Mouse (Mus musculus) limb, embryonic 14.5 days (tissue): ENCODE measurements around the gene Naif1. TPM values are rescaled to one million over a fixed set of nuclear protein-coding genes. Genes with fewer than 3 reads are reported as not detected.

Experiments used
- ATAC-seq: fragments of 200-750 bp; cut with Nextera tagmentation; 2 replicates; pipeline ENCODE4 v1.8.0; 2017; ENCODE audit warnings: low read depth, moderate number of reproducible peaks, moderate TSS enrichment; ENCODE audit not compliant: low FRiP score
- DNase-seq: peaks from one replicate; pipeline ENCODE4 v3.0.0-alpha.2; 2015; ENCODE audit warnings: low spot score
- H3K27ac ChIP-seq: fragments of 300-500 bp; sonication (generic); replicated peaks from 2 replicates; pipeline ENCODE4 v1.5.1; 2014; ENCODE audit warnings: low read depth, mild to moderate bottlenecking, low read length, moderate library complexity, mixed read lengths
- H3K27me3 ChIP-seq: fragments of 300-500 bp; sonication (generic); 2 replicates; pipeline ENCODE4 v1.6.1; 2014; ENCODE audit warnings: low read length, mixed read lengths; ENCODE audit not compliant: control insufficient read depth, insufficient read depth
- H3K36me3 ChIP-seq: fragments of 300-500 bp; sonication (generic); 2 replicates; pipeline ENCODE4 v1.6.1; 2014; ENCODE audit warnings: mild to moderate bottlenecking, low read length, moderate library complexity, mixed read lengths; ENCODE audit not compliant: control insufficient read depth, insufficient read depth
- H3K4me1 ChIP-seq: fragments of 300-500 bp; sonication (generic); 2 replicates; pipeline ENCODE4 v1.6.1; 2014; ENCODE audit warnings: antibody characterized with exemption, low read length, mixed read lengths; ENCODE audit not compliant: control insufficient read depth, insufficient read depth
- H3K4me2 ChIP-seq: fragments of 300-500 bp; sonication (generic); replicated peaks from 2 replicates; pipeline ENCODE4 v1.6.1; 2014; ENCODE audit warnings: low read depth, mild to moderate bottlenecking, low read length, moderate library complexity; ENCODE audit not compliant: severe bottlenecking
- H3K4me3 ChIP-seq: fragments of 300-500 bp; sonication (generic); replicated peaks from 2 replicates; pipeline ENCODE4 v1.5.1; 2014; ENCODE audit warnings: low read length
- H3K9ac ChIP-seq: fragments of 300-500 bp; sonication (generic); 2 replicates; pipeline ENCODE4 v1.6.1; 2014; ENCODE audit warnings: mild to moderate bottlenecking, low read depth, low read length, moderate library complexity; ENCODE audit not compliant: severe bottlenecking
- H3K9me3 ChIP-seq: fragments of 300-500 bp; sonication (generic); 2 replicates; pipeline ENCODE4 v1.6.1; 2016; ENCODE audit warnings: low read length; ENCODE audit not compliant: control insufficient read depth
- POLR2A ChIP-seq: fragments of 200-500 bp; IDR thresholded peaks from 2 replicates; pipeline ENCODE4 v1.8.0; 2012; ENCODE audit warnings: inconsistent platforms, mild to moderate bottlenecking, moderate library complexity, borderline replicate concordance; ENCODE audit not compliant: insufficient read depth, insufficient read length; ENCODE audit errors: extremely low read depth
- WGBS: fragments of 180-500 bp; shearing (Covaris S2); extraction: QIAGEN DNeasy Blood & Tissue Kit; methylation state at CpG from one replicate; pipeline ENCODE4 v1.1.7; 2014; 5-methylcytosine and 5-hydroxymethylcytosine counted together
- polyA plus RNA-seq, 2 experiments: library from polyadenylated mRNA; depleted of rRNA in 1 of 2; stranded (reverse) in 1 of 2; unstranded in 1 of 2; fragments of >200 nt; fragmentation: Nextera tagmentation in 1 of 2; extraction: Ambion mirVana in 1 of 2; gene quantifications; 2 replicates each; pipeline versions ENCODE4 v1.2.1 to v1.2.3; 2012 to 2014

The Naif1 gene
- polyA plus RNA-seq, 2 experiments, result 4.2 to 4.5 TPM

DNA sequence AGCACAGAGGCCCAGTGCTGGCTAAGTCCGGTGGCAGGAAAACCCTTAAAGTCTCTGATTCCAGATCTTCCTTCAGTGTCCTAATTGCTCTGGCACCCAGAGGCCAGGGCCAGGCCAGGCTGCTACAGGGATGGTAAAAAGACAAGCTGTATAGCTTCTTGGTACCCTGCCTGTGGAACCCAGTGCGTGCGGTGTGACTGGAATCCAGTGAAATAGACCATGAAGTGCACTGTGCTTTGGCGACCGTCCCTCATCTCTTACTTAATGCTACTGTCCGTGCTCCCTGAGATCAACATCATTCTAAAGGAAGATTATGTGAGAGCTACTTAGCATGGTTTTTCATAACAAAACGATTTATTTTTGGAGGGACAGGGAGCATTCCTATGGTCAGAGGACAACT is 38.9 kb upstream of the Naif1 start:
- Histone ChIP-seq H3K27ac (no peak overlapping the region), H3K27me3 (no peaks in the 10 kb centered on the region), H3K4me3 (no peak overlapping the region), H3K9ac (no peak overlapping the region), H3K4me1 (peaks cover 13% of the 10 kb centered on the region), H3K4me2 (no peak overlapping the region), H3K36me3 (peaks cover 22% of the 10 kb centered on the region), H3K9me3 (no peaks in the 10 kb centered on the region)
- DNase-seq, result no peak
- WGBS, result 89% methylated on average over 7 of the region's 7 CpGs
- no peak for ATAC-seq
- TF ChIP-seq POLR2A, result no peak

DNA sequence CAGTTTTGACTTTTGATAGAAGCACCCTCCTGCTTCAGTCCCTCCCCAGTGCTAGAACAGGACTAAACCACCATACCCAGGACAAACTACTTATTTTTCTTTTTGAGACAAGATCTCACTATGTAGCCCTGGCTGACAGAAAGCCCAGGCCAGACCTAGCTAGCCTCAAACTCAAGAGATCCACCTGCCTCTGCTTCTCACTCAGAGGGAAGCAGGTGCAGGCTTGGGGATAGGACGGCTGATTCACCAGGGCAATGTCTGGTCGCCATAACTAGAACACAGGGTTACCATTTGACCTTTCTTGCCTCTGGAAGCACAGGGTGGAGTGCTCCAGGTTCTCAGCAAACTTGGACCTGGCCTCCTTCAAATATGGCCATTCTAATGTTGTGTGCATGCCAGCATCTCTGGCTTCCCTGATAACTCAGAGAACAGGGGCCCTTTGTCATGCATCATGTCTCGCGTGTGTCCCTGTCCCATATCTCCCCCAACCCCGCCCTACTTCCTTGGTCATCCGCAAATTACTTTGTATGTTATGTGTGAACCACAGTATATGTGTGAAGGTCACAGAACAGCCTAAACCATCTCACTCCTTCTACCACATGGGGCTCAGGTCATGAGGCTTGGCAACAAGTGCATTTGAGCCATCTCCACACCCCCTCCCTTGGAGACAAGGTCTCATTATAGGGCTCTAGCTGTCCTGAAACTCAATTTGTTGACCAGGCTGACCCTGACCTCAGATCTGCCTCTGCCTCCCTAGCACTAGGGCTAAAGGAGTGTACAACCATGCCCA is 37.3 kb upstream of the Naif1 start:
- Histone ChIP-seq H3K4me1 (peaks cover 13% of the 10 kb centered on the region), H3K27me3 (no peaks in the 10 kb centered on the region), H3K4me2 (no peak overlapping the region), H3K4me3 (no peak overlapping the region), H3K36me3 (peaks cover 37% of the 10 kb centered on the region), H3K9me3 (no peaks in the 10 kb centered on the region), H3K27ac (no peak overlapping the region), H3K9ac (no peak overlapping the region)
- 85% methylated on average over 6 of the region's 6 CpGs for WGBS
- DNase-seq, result no peak
- no peak for ATAC-seq
- no peak for TF ChIP-seq POLR2A

DNA sequence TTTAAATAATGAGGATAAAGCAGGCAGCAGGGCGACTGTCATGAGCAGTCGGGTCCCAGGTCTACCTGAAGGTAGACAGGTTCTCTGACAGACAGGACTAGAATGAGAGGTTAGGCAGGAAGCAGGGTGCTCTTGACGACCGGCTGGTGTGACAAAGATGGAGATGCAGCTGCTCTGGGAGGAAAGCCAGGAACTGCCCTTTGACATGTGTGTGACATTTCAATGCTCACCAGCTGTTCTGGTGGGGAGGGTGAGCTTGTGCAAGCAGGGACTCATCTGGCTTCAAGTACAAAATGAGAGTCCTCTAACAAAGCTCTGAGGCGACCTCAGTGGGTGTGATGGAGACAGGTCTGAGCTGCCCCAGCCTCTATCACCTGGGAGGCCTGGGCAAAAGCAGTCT is 36.3 kb upstream of the Naif1 start:
- WGBS, result 48% methylated on average over 5 of the region's 5 CpGs
- H3K27me3 ChIP-seq, result no peaks in the 10 kb centered on the region
- no peaks in the 10 kb centered on the region for H3K9me3 ChIP-seq
- peaks cover 6% of the 10 kb centered on the region for H3K4me1 ChIP-seq
- no peak overlapping the region for H3K27ac ChIP-seq
- no peak overlapping the region for H3K4me2 ChIP-seq
- H3K36me3 ChIP-seq, result peaks cover 47% of the 10 kb centered on the region
- DNase-seq (no peak), ATAC-seq (no peak)
- no peak for TF ChIP-seq POLR2A
- H3K4me3 ChIP-seq, result no peak overlapping the region
- no peak overlapping the region for H3K9ac ChIP-seq

DNA sequence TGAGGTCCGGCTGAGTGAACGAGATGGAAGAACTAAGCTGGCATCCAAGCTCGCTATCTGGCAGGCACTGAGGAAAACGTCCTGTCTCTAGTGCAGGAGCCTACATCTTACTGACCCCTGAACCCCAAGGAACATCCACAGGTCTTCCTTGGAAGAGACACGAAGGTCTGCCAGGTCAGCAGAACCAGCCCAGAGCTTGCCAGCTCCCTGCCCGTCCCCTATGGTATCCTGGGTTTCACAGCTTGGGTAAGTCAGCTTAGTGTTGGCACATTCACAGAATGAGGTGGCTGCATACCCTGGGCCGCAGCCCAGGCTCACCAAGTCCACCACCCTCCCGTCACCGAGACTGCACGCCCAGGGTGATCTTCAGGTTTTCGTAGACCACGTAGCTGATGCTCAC is 34.5 kb upstream of the Naif1 start:
- 94% methylated on average over 12 of the region's 12 CpGs for WGBS
- Histone ChIP-seq H3K36me3 (peaks cover 66% of the 10 kb centered on the region), H3K4me1 (no peaks in the 10 kb centered on the region), H3K9me3 (no peaks in the 10 kb centered on the region), H3K27ac (no peak overlapping the region), H3K27me3 (no peaks in the 10 kb centered on the region), H3K4me2 (no peak overlapping the region), H3K9ac (no peak overlapping the region), H3K4me3 (no peak overlapping the region)
- no peak for TF ChIP-seq POLR2A
- ATAC-seq (no peak), DNase-seq (no peak)

GRCm38 (mm10) chr2:32416556-32416955 is 33.7 kb upstream of the Naif1 start:
- WGBS, result 77% methylated on average over 2 of the region's 2 CpGs
- no peak for DNase-seq
- peaks cover 74% of the 10 kb centered on the region for H3K36me3 ChIP-seq
- H3K4me1 ChIP-seq, result no peaks in the 10 kb centered on the region
- no peak overlapping the region for H3K4me2 ChIP-seq
- no peak overlapping the region for H3K27ac ChIP-seq
- no peaks in the 10 kb centered on the region for H3K9me3 ChIP-seq
- no peak for TF ChIP-seq POLR2A
- H3K4me3 ChIP-seq, result no peak overlapping the region
- ATAC-seq, result no peak
- H3K9ac ChIP-seq, result no peak overlapping the region
- no peaks in the 10 kb centered on the region for H3K27me3 ChIP-seq
